Mouse (Mus musculus): ENCODE data around the gene Pipox. TPM values are rescaled to one million over a fixed set of nuclear protein-coding genes. Genes with fewer than 3 reads are reported as not detected.

Pipox gene
- polyA plus RNA-seq, 1 experiment from 2014 or later: 0.91 TPM

GRCm38 (mm10) chr11:77904707-77905106 is 10.8 kb upstream of the Pipox start:
- H3K36me3 ChIP-seq: no peaks in the 10 kb centered on the region
- no peak overlapping the region for H3K9ac ChIP-seq
- H3K4me1 ChIP-seq: peaks cover 20% of the 10 kb centered on the region
- H3K27ac ChIP-seq: no peak overlapping the region
- H3K27me3 ChIP-seq: peaks cover 3% of the 10 kb centered on the region; the same call in 1 of the 2 replicates
- no peak for ATAC-seq (ENCODE audit: insufficient number of reproducible peaks, low FRiP score, low TSS enrichment, low read depth)
- H3K4me3 ChIP-seq: no peak overlapping the region
- 41% methylated on average over 1 of the region's 1 CpGs for WGBS
- H3K9me3 ChIP-seq: no peaks in the 10 kb centered on the region
- H3K4me2 ChIP-seq: no peak overlapping the region

DNA sequence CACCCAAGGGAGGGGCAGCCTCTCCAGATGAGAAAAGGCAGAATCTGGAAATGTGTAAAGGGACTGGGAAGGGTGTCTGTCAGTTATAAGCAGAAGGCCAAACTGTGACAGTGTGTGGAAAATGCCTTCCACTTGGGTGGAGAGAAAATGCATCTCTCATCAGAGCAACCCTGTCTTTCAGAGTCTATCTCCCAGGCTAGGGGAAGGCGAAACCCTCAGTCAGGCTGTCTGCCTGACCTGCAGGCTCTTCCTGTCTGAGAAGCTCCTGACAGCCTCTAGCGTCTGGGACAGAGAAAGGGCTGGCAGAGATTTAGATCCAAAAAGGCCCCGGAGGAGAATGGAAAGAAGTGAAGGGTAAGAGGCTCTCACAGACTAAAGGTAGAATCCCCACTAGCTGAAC is 9.9 kb upstream of the Pipox start:
- Histone ChIP-seq H3K27me3 (peaks cover under 1% of the 10 kb centered on the region; the same call in 1 of the 2 replicates), H3K36me3 (no peaks in the 10 kb centered on the region), H3K4me2 (no peak overlapping the region), H3K4me3 (no peak overlapping the region), H3K9me3 (no peaks in the 10 kb centered on the region), H3K4me1 (peaks cover 20% of the 10 kb centered on the region), H3K27ac (no peak overlapping the region), H3K9ac (no peak overlapping the region)
- 23% methylated on average over 3 of the region's 3 CpGs for WGBS
- ATAC-seq (ENCODE audit: insufficient number of reproducible peaks, low FRiP score, low TSS enrichment, low read depth): no peak

DNA sequence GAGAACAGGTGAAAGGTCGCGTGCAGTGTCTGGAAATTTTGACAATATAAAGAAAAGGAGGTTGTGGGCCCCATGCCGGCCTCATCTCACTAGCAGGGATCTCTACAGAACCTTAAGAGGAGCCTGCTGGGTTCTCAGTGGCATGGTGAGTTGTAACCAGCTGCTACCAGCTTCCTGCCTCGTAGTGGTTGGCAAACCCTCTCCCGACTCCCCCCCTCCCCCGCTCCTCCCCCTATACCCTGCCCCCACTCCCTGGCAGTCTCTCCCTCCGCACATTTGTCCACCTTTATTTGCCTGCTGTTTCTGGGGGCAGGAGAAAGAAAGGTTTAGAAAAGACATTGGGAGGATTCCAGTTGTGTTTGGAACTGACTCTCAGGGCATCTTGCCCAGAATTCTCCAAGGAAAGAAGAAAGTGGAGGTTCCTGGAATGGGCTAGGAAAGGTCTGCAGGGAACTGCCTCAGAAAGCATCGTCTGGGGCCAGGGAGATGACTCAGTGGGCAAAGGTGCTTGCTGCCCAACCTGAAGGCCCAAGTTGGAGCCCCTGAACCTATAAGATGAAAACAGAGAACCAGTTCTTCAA is 8.0 kb upstream of the Pipox start:
- WGBS: 33% methylated on average over 8 of the region's 8 CpGs
- Histone ChIP-seq H3K9ac (no peak overlapping the region), H3K27me3 (peaks cover 12% of the 10 kb centered on the region; the same call in 1 of the 2 replicates), H3K9me3 (no peaks in the 10 kb centered on the region), H3K4me1 (peaks cover 22% of the 10 kb centered on the region), H3K4me3 (no peak overlapping the region), H3K27ac (no peak overlapping the region), H3K4me2 (no peak overlapping the region), H3K36me3 (no peaks in the 10 kb centered on the region)
- ATAC-seq (ENCODE audit: insufficient number of reproducible peaks, low FRiP score, low TSS enrichment, low read depth): no peak

GRCm38 (mm10) chr11:77901366-77901765 is 7.5 kb upstream of the Pipox start:
- WGBS: 53% methylated on average over 5 of the region's 5 CpGs
- Histone ChIP-seq H3K9me3 (no peaks in the 10 kb centered on the region), H3K27ac (no peak overlapping the region), H3K36me3 (no peaks in the 10 kb centered on the region), H3K4me3 (no peak overlapping the region), H3K27me3 (peaks cover 16% of the 10 kb centered on the region; the same call in 1 of the 2 replicates), H3K9ac (no peak overlapping the region), H3K4me2 (no peak overlapping the region), H3K4me1 (peaks cover 22% of the 10 kb centered on the region)
- ATAC-seq (ENCODE audit: insufficient number of reproducible peaks, low FRiP score, low TSS enrichment, low read depth): no peak

DNA sequence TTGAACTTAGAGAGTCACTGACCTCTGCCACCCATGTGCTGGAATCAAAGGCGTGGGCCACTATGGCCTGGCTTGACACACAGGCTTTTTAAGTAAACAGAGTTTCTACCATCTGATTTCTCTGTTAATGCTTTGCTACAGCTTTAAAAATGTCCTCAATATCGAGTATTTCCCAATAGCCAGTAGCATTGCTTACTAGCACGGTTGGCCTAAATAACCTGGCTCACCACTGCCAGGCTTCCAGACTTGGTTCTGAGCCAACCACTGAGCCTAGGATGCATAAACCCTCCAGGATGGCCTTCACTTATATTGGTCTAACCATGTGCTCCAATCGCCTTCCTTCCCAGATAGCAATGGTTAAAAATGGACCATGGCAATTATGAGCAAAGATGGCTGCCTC is 6.8 kb upstream of the Pipox start:
- no peak for ATAC-seq (ENCODE audit: insufficient number of reproducible peaks, low FRiP score, low TSS enrichment, low read depth)
- H3K27me3 ChIP-seq: peaks cover 21% of the 10 kb centered on the region; the same call in 1 of the 2 replicates
- H3K27ac ChIP-seq: no peak overlapping the region

DNA sequence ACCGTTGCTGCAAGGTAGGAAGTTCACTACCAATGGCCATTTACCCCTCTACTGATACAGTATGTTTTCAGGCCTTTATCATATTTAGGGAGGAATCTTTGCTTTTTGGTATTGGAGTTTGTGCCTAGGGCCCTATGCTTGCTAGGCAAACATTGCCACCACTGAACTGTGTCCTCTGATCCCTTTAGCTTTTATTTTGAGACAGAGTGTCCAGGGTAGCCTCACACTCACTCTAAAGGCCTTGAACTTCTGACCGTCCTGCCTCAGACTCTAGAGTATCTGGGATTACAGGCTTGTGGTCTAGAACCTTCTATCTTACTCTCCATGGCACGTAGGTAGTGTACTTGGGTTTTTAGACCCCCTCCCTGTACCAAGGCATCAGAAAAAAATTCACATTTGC is 6.3 kb upstream of the Pipox start:
- Histone ChIP-seq H3K27ac (no peak overlapping the region), H3K27me3 (peaks cover 24% of the 10 kb centered on the region; the same call in 1 of the 2 replicates), H3K36me3 (no peaks in the 10 kb centered on the region), H3K4me3 (no peak overlapping the region), H3K9me3 (no peaks in the 10 kb centered on the region), H3K4me1 (peaks cover 19% of the 10 kb centered on the region), H3K9ac (no peak overlapping the region), H3K4me2 (no peak overlapping the region)
- ATAC-seq (ENCODE audit: insufficient number of reproducible peaks, low FRiP score, low TSS enrichment, low read depth): no peak
- WGBS: 85% methylated on average over 3 of the region's 3 CpGs

More for the DNA sequence above, 6.8 kb upstream of the Pipox start:
- WGBS: 89% methylated on average over 4 of the region's 4 CpGs
- H3K9ac ChIP-seq: no peak overlapping the region
- H3K4me2 ChIP-seq: no peak overlapping the region
- H3K9me3 ChIP-seq: no peaks in the 10 kb centered on the region
- H3K4me3 ChIP-seq: no peak overlapping the region
- H3K36me3 ChIP-seq: no peaks in the 10 kb centered on the region
- peaks cover 19% of the 10 kb centered on the region for H3K4me1 ChIP-seq

- H3K27me3 ChIP-seq: peaks cover 29% of the 10 kb centered on the region; the same call in 1 of the 2 replicates
- 0 out of 2 replicates have a peak overlapping the region, but pooled peaks have one; percentile 2 for H3K4me3 ChIP-seq
- 15% methylated on average over 23 of the region's 23 CpGs for WGBS
- H3K4me1 ChIP-seq: peaks cover 32% of the 10 kb centered on the region
- 0 out of 2 replicates have a peak overlapping the region, but pooled peaks have one; percentile 19 for H3K4me2 ChIP-seq
- no peak for ATAC-seq (ENCODE audit: insufficient number of reproducible peaks, low FRiP score, low TSS enrichment, low read depth)
- H3K9ac ChIP-seq: no peak overlapping the region
- H3K36me3 ChIP-seq: no peaks in the 10 kb centered on the region
- H3K27ac ChIP-seq: no peak overlapping the region
- H3K9me3 ChIP-seq: no peaks in the 10 kb centered on the region
Observed at GRCm38 (mm10) chr11:77896820-77897805, 3.2 kb upstream of the Pipox start.

- H3K9ac ChIP-seq: no peak overlapping the region
Observed at GRCm38 (mm10) chr11:77896480-77896819, 2.6 kb upstream of the Pipox start.

DNA sequence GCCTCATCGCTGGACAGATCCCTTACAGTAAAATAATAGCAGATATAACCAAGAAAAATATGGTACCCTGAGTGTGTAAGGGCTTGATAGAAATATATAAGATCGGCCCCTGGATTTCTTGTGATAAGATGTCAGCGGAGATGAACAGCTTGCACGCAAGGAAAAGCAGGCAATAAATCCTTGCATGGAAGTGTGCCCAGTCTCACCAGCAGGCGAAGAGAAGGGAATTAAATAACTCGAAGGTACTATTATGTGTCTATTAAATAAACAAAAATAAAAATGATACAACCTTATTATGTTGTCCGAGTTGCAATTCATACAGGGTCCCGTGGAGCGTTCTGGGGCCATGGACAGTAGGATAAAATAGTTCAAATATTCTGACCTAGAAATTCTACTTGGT is 2.1 kb upstream of the Pipox start:
- Histone ChIP-seq H3K9ac (no peak overlapping the region), H3K9me3 (no peaks in the 10 kb centered on the region), H3K4me2 (no peak overlapping the region), H3K27me3 (peaks cover 29% of the 10 kb centered on the region; the same call in 1 of the 2 replicates), H3K36me3 (no peaks in the 10 kb centered on the region), H3K27ac (no peak overlapping the region), H3K4me1 (peaks cover 22% of the 10 kb centered on the region), H3K4me3 (no peak overlapping the region)
- ATAC-seq (ENCODE audit: insufficient number of reproducible peaks, low FRiP score, low TSS enrichment, low read depth): no peak
- WGBS: 60% methylated on average over 9 of the region's 9 CpGs

More at GRCm38 (mm10) chr11:77896480-77896819, 2.6 kb upstream of the Pipox start:
- no peak for ATAC-seq (ENCODE audit: insufficient number of reproducible peaks, low FRiP score, low TSS enrichment, low read depth)
- Histone ChIP-seq H3K4me2 (0 out of 2 replicates have a peak overlapping the region, but pooled peaks have one; percentile 19), H3K4me3 (no peak overlapping the region), H3K36me3 (no peaks in the 10 kb centered on the region), H3K9me3 (no peaks in the 10 kb centered on the region), H3K27me3 (peaks cover 29% of the 10 kb centered on the region; the same call in 1 of the 2 replicates), H3K27ac (no peak overlapping the region), H3K4me1 (peaks cover 25% of the 10 kb centered on the region)
- WGBS: 41% methylated on average over 6 of the region's 6 CpGs

- no peak overlapping the region for H3K9ac ChIP-seq
- H3K4me2 ChIP-seq: no peak overlapping the region
- H3K36me3 ChIP-seq: no peaks in the 10 kb centered on the region
- 91% methylated on average over 2 of the region's 2 CpGs for WGBS
- peaks cover 29% of the 10 kb centered on the region; the same call in 1 of the 2 replicates for H3K27me3 ChIP-seq
- H3K4me3 ChIP-seq: no peak overlapping the region
- H3K27ac ChIP-seq: no peak overlapping the region
- ATAC-seq (ENCODE audit: insufficient number of reproducible peaks, low FRiP score, low TSS enrichment, low read depth): no peak
- H3K4me1 ChIP-seq: peaks cover 22% of the 10 kb centered on the region
- H3K9me3 ChIP-seq: no peaks in the 10 kb centered on the region
Observed at GRCm38 (mm10) chr11:77894967-77895366, 1.1 kb upstream of the Pipox start.

GRCm38 (mm10) chr11:77893283-77893682 is 613 bp downstream of the Pipox start:
- ATAC-seq (ENCODE audit: insufficient number of reproducible peaks, low FRiP score, low TSS enrichment, low read depth): no peak
- peaks cover 24% of the 10 kb centered on the region; the same call in 1 of the 2 replicates for H3K27me3 ChIP-seq
- H3K4me3 ChIP-seq: no peak overlapping the region
- 42% methylated on average over 6 of the region's 6 CpGs for WGBS
- no peak overlapping the region for H3K9ac ChIP-seq
- H3K36me3 ChIP-seq: no peaks in the 10 kb centered on the region
- no peak overlapping the region for H3K4me2 ChIP-seq
- peak overlapping the region; percentile 57; the same call in 1 of the 2 replicates for H3K27ac ChIP-seq
- H3K9me3 ChIP-seq: no peaks in the 10 kb centered on the region
- H3K4me1 ChIP-seq: peaks cover 22% of the 10 kb centered on the region

DNA sequence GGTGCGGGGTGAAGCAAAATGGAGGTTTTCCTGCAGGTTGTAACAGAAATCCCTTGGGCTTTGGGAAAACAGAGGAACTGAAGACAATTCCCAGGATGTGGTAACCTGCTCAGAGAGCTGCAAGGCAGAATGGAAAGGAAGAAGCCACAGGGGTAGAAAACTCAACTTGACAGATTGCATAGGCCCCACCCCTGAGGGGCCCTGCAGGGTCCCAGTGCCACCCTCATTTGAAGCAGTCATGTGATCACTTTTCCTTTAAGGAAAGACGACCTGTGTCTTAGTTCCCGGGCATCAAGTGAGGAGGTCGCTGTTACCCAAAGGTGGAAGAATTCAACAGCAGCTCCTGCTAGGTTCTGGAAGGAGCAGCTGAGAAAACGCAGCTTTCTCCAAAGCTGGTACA is 1.0 kb downstream of the Pipox start:
- Histone ChIP-seq H3K27me3 (peaks cover 23% of the 10 kb centered on the region; the same call in 1 of the 2 replicates), H3K9ac (no peak overlapping the region), H3K4me1 (peaks cover 22% of the 10 kb centered on the region), H3K36me3 (no peaks in the 10 kb centered on the region), H3K4me2 (no peak overlapping the region), H3K4me3 (no peak overlapping the region), H3K27ac (no peak overlapping the region), H3K9me3 (no peaks in the 10 kb centered on the region)
- ATAC-seq (ENCODE audit: insufficient number of reproducible peaks, low FRiP score, low TSS enrichment, low read depth): no peak
- WGBS: 21% methylated on average over 5 of the region's 5 CpGs

Measured in limb, embryonic 15.5 days (tissue).